Mouse (Mus musculus): Measurements from ENCODE around the gene Rasgrf1. TPM values are rescaled to one million over a fixed set of nuclear protein-coding genes. Genes with fewer than 3 reads are reported as not detected.

Gene Rasgrf1
- total RNA-seq, 1 experiment = 0.04 TPM

DNA sequence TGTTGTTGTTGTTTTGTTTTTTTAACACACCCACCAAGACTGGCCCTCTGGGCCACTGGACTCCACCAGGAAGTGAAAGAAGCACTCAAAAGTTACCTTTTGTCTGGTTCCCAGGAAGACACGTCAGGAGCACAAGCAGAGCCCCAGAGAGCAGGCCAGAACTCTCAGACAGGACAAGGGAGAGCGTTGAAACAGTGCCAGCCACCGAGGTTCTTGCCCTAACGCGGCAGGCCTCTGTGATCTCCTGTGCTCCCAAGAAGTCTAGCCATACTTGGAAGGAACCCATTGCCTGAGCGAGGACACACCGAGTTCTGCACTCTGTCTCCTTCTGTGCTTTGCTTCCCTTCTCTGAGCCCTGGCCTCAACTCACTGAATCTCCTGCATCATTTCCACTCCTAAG is 160.5 kb downstream of the Rasgrf1 start:
- no peak overlapping the region for H3K9ac ChIP-seq (ENCODE audit: insufficient read depth, low read depth, low read length, poor library complexity, severe bottlenecking)
- no peak overlapping the region for H3K4me3 ChIP-seq (ENCODE audit: insufficient read depth in 1 of 2, low read depth in 1 of 2, low read length in 2 of 2, poor library complexity in 1 of 2, severe bottlenecking in 1 of 2)
- H3K9me3 ChIP-seq (ENCODE audit: control insufficient read depth, insufficient read depth, low read depth, low read length) = no peaks in the 10 kb centered on the region
- no peak for DNase-seq (ENCODE audit: low read depth, low spot score)
- no peak overlapping the region for H3K27ac ChIP-seq (ENCODE audit: insufficient read depth, low read depth, low read length, poor library complexity, severe bottlenecking)
- in situ Hi-C loops (cut with MboI; ENCODE audit: low sequenced_read_pairs in 2 of 2, unreplicated experiment in 2 of 2) = no loop called here
- no peaks in the 10 kb centered on the region for H3K36me3 ChIP-seq (ENCODE audit: control insufficient read depth, insufficient read depth, low read length, poor library complexity, severe bottlenecking)
- no peaks in the 10 kb centered on the region for H3K4me1 ChIP-seq (ENCODE audit: control insufficient read depth in 2 of 2, insufficient read depth in 2 of 2, low read length in 2 of 2, poor library complexity in 1 of 2)
- TF ChIP-seq HCFC1 (IDR thresholded peaks at IDR 0.05; ENCODE audit: borderline replicate concordance, insufficient read depth, low read length) = no peak
- no peak for TF ChIP-seq ZC3H11A (IDR thresholded peaks at IDR 0.05; ENCODE audit: borderline replicate concordance, low read depth, low read length)
- no peak for TF ChIP-seq CHD2 (IDR thresholded peaks at IDR 0.05; ENCODE audit: low read depth, low read length)
- TF ChIP-seq ZNF384 (IDR thresholded peaks at IDR 0.05; ENCODE audit: low read depth, low read length) = no peak
- TF ChIP-seq MAFK (IDR thresholded peaks at IDR 0.05; ENCODE audit: insufficient read depth, low read depth, low read length) = no peak

DNA sequence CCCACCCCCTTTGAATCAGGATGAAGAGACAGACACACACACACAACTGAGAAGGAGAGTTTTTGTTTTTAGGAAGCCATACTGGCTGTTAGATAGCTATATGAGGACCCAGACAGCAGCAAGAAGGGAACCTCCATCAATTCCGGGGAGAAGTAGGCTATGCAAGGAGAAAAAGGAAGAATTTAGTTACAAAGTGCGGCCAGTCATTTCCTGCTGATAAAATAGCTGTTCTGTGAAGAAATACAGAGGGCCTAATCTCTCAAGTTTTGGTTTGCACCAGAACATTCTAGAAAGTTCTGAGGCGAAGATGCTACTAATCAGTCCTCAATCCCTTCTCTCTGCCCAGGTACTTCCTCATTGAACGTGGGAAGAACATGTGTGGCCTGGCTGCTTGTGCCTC is 165.6 kb downstream of the Rasgrf1 start:
- Histone ChIP-seq H3K9me3 (ENCODE audit: control insufficient read depth, insufficient read depth, low read depth, low read length) (no peaks in the 10 kb centered on the region), H3K4me3 (ENCODE audit: insufficient read depth in 1 of 2, low read depth in 1 of 2, low read length in 2 of 2, poor library complexity in 1 of 2, severe bottlenecking in 1 of 2) (no peak overlapping the region), H3K36me3 (ENCODE audit: control insufficient read depth, insufficient read depth, low read length, poor library complexity, severe bottlenecking) (no peaks in the 10 kb centered on the region), H3K4me1 (ENCODE audit: control insufficient read depth in 2 of 2, insufficient read depth in 2 of 2, low read length in 2 of 2, poor library complexity in 1 of 2) (no peaks in the 10 kb centered on the region), H3K27ac (ENCODE audit: insufficient read depth, low read depth, low read length, poor library complexity, severe bottlenecking) (no peak overlapping the region), H3K9ac (ENCODE audit: insufficient read depth, low read depth, low read length, poor library complexity, severe bottlenecking) (no peak overlapping the region)
- no peak for DNase-seq (ENCODE audit: low read depth, low spot score)
- no peak for TF ChIP-seq HCFC1 (IDR thresholded peaks at IDR 0.05; ENCODE audit: borderline replicate concordance, insufficient read depth, low read length)
- no peak for TF ChIP-seq MAFK (IDR thresholded peaks at IDR 0.05; ENCODE audit: insufficient read depth, low read depth, low read length)
- TF ChIP-seq ZC3H11A (IDR thresholded peaks at IDR 0.05; ENCODE audit: borderline replicate concordance, low read depth, low read length) = no peak
- TF ChIP-seq ZNF384 (IDR thresholded peaks at IDR 0.05; ENCODE audit: low read depth, low read length) = no peak
- no peak for TF ChIP-seq CHD2 (IDR thresholded peaks at IDR 0.05; ENCODE audit: low read depth, low read length)
- in situ Hi-C loops (cut with MboI; ENCODE audit: low sequenced_read_pairs in 2 of 2, unreplicated experiment in 2 of 2) = loop anchor here in 1 of 2 experiments (25.0 kb wide), 1 partner anchor 1613 kb away; the partner anchor contains the start of gene Gm20537

DNA sequence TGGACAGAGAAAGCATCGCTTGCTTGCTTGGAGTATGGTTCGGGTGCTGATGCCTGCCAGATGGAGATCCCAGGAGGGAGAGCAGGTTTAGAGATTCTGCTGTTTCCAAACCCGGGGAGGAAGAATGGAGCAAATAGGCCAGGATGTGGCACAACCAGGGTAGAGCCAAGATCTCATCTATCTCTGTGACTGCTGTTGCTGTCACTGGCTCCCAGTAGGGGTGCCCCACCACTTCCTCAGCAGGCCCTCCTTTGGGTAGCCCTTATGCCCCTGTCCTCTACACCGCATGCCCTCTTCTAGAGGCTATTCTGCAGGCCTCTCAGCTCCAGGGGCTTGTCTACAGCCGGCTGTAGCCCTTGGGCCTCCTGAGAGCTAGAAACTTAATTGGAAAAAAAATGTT is 166.4 kb downstream of the Rasgrf1 start:
- H3K27ac ChIP-seq (ENCODE audit: insufficient read depth, low read depth, low read length, poor library complexity, severe bottlenecking) = no peak overlapping the region
- no peak for DNase-seq (ENCODE audit: low read depth, low spot score)
- H3K4me3 ChIP-seq (ENCODE audit: insufficient read depth in 1 of 2, low read depth in 1 of 2, low read length in 2 of 2, poor library complexity in 1 of 2, severe bottlenecking in 1 of 2) = no peak overlapping the region
- TF ChIP-seq HCFC1 (IDR thresholded peaks at IDR 0.05; ENCODE audit: borderline replicate concordance, insufficient read depth, low read length) (no peak), CHD2 (IDR thresholded peaks at IDR 0.05; ENCODE audit: low read depth, low read length) (no peak), ZC3H11A (IDR thresholded peaks at IDR 0.05; ENCODE audit: borderline replicate concordance, low read depth, low read length) (no peak), MAFK (IDR thresholded peaks at IDR 0.05; ENCODE audit: insufficient read depth, low read depth, low read length) (no peak), ZNF384 (IDR thresholded peaks at IDR 0.05; ENCODE audit: low read depth, low read length) (no peak)
- H3K36me3 ChIP-seq (ENCODE audit: control insufficient read depth, insufficient read depth, low read length, poor library complexity, severe bottlenecking) = no peaks in the 10 kb centered on the region
- no peak overlapping the region for H3K9ac ChIP-seq (ENCODE audit: insufficient read depth, low read depth, low read length, poor library complexity, severe bottlenecking)
- in situ Hi-C loops (cut with MboI; ENCODE audit: low sequenced_read_pairs in 2 of 2, unreplicated experiment in 2 of 2) = loop anchor here in 1 of 2 experiments (25.0 kb wide), 1 partner anchor 1614 kb away; the partner anchor contains the start of gene Gm20537
- no peaks in the 10 kb centered on the region for H3K4me1 ChIP-seq (ENCODE audit: control insufficient read depth in 2 of 2, insufficient read depth in 2 of 2, low read length in 2 of 2, poor library complexity in 1 of 2)
- H3K9me3 ChIP-seq (ENCODE audit: control insufficient read depth, insufficient read depth, low read depth, low read length) = no peaks in the 10 kb centered on the region

Other genes with a start within 250 kb of the Rasgrf1 start
- gene Tmed3, start 204.8 kb upstream of the Rasgrf1 start, total RNA-seq (2012; rRNA removed) = 28.7 and 34.9 TPM in 2 replicates
- not detected in 2 replicates for gene Ankrd34c, start 171.4 kb upstream of the Rasgrf1 start, total RNA-seq (2012; rRNA removed)
- 3.3 and 5.4 TPM in 2 replicates for gene Ctsh, start 144.2 kb downstream of the Rasgrf1 start, total RNA-seq (2012; rRNA removed)
- 139 and 201 TPM in 2 replicates for gene Morf4l1, start 204.9 kb downstream of the Rasgrf1 start, total RNA-seq (2012; rRNA removed)